Mouse (Mus musculus) retina, postnatal 7 days (tissue): ENCODE results near the gene Cr2.
"Not testable (repeated sequence)": the region's sequence is repeated elsewhere in the genome, so short reads cannot be mapped to it uniquely, and the experiment has no call there.

ENCODE experiments used
- DNase-seq: peaks from one replicate; pipeline ENCODE4 v3.0.0-alpha.2; 2012; ENCODE audit warnings: low read depth, low spot score

The Cr2 gene

GRCm38 (mm10) chr1:195175980-195176931, at the start of gene Cr2:
Gene Cr2, minus strand, starts transcription at chr1:195176716.
- peak; percentile 9 for DNase-seq

GRCm38 (mm10) chr1:195221781-195222180, 45.3 kb upstream of the Cr2 start:
- DNase-seq: no peak

- DNase-seq: not testable (repeated sequence)
Measured at GRCm38 (mm10) chr1:195212851-195213250, 36.3 kb upstream of the Cr2 start.

GRCm38 (mm10) chr1:195184746-195185145, 8.2 kb upstream of the Cr2 start:
- DNase-seq: no peak

- no peak for DNase-seq
Measured at GRCm38 (mm10) chr1:195164996-195165755, 11.3 kb downstream of the Cr2 start.

- DNase-seq: no peak
Measured at GRCm38 (mm10) chr1:195132070-195132469, 44.4 kb downstream of the Cr2 start.

- DNase-seq: no peak
Measured at GRCm38 (mm10) chr1:195131675-195132015, 44.9 kb downstream of the Cr2 start.

GRCm38 (mm10) chr1:195130953-195131674, 45.4 kb downstream of the Cr2 start, which contains the start of gene Cr1l:
Gene Cr1l, minus strand, starts transcription at chr1:195131586.
- peak; percentile 64 for DNase-seq

- no peak for DNase-seq
Measured at GRCm38 (mm10) chr1:195130479-195130878, 46.0 kb downstream of the Cr2 start.

- DNase-seq: no peak
Measured at GRCm38 (mm10) chr1:195129867-195130266, 46.6 kb downstream of the Cr2 start.

- DNase-seq: no peak
Measured at GRCm38 (mm10) chr1:195114414-195114813, 62.1 kb downstream of the Cr2 start.

GRCm38 (mm10) chr1:195113621-195114020, 62.9 kb downstream of the Cr2 start:
- no peak for DNase-seq

- DNase-seq: no peak
Measured at GRCm38 (mm10) chr1:195100693-195101092, 75.8 kb downstream of the Cr2 start.

- DNase-seq: no peak
Measured at GRCm38 (mm10) chr1:195098004-195098403, 78.5 kb downstream of the Cr2 start.

- peak; percentile 11 for DNase-seq
Measured at GRCm38 (mm10) chr1:195092220-195092720, 84.2 kb downstream of the Cr2 start, which contains the start of gene Cd46. Gene Cd46, minus strand, starts transcription at chr1:195092249.

- no peak for DNase-seq
Measured at GRCm38 (mm10) chr1:195091699-195092219, 84.8 kb downstream of the Cr2 start.
